Mouse (Mus musculus) left cerebral cortex, postnatal 36 days (tissue): Measurements from ENCODE around the gene Rora. TPM values are rescaled to one million over a fixed set of nuclear protein-coding genes. Genes with fewer than 3 reads are reported as not detected.
A peak's percentile ranks its signal among the peaks of the same experiment; 100 is the strongest.

Source experiments
- DNase-seq, 2 experiments: peaks; one replicate each; pipeline ENCODE4 v3.0.0; 2021 to 2022; ENCODE audit warnings: low spot score in 2 of 2, mixed read lengths in 1 of 2
- intact Hi-C: fragments of 180-260 bp; cut with DNase I; formaldehyde crosslinking; loops from one replicate; pipeline ENCODE4 v1.15.1; 2025
- total RNA-seq, 2 experiments: library from RNA; stranded (reverse); gene quantifications; 2 replicates each; pipeline ENCODE4 v1.2.3; 2021

Rora gene
- total RNA-seq, 2 experiments from 2014 or later: 69.0 to 81.9 TPM

DNA sequence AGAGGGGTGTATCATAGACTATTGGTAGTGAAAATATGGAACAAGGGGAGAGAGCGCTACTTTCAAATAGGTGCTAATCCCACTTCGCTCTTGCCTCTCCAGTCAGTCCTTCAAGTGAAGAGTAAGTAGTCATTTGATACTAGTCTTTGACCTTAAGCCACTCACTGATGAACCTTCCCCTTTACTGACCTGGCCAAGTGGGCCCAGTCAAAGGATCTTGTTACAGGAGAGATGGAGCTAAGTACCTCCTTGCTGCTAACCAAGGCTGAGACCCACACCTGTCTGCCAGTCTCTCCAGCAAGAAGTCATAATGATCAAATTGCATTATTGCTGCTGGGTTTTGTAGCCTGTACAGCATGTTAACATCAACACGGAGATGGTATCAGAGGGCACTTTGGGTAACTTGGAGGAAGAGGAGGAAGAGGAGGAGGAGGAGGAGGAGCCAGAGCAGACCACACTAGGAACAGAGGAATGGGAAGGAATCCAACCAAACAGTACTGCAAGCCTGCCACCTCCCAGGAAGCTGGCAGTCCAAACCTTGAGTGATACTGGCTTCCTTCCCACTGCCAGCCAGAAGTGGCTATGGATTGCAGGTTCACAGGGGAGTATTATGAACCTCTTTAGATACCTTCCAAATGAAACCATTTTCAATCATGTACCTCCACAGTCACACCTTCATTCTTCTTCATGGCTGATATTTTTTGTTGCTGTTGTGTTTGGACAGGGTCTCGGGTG is 261.1 kb downstream of the Rora start:
- no peak for DNase-seq
- intact Hi-C loops: no loop called here

GRCm38 (mm10) chr9:68916741-68917140 is 263.2 kb downstream of the Rora start:
- intact Hi-C loops: no loop called here
- no peak for DNase-seq

- intact Hi-C loops: no loop called here
Observed at GRCm38 (mm10) chr9:68923128-68923601, 269.6 kb downstream of the Rora start.

GRCm38 (mm10) chr9:68926406-68926805 is 272.8 kb downstream of the Rora start:
- intact Hi-C loops: no loop called here
- no peak for DNase-seq

More at GRCm38 (mm10) chr9:68923128-68923601, 269.6 kb downstream of the Rora start:
- no peak for DNase-seq

GRCm38 (mm10) chr9:68933159-68933558 is 279.6 kb downstream of the Rora start:
- intact Hi-C loops: no loop called here
- DNase-seq: no peak

DNA sequence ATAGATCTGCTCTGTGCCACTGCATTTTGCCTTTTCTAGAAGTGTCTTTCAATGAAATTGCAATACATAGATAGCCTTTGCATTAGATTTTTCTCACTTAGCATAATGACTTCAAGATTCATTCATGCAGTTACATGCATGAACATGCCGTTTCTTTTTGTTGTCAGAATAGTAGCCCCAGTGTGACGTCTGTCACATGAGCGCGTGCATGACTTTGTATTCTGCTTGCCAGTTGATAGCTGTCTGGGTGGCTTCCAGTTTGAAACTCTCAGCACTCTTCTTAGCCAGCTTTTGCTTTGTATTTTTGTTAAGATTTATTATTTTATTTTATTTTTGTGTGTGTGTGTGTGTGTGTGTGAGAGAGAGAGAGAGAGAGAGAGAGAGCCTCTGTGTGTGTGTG is 280.7 kb downstream of the Rora start:
- DNase-seq: no peak

DNA sequence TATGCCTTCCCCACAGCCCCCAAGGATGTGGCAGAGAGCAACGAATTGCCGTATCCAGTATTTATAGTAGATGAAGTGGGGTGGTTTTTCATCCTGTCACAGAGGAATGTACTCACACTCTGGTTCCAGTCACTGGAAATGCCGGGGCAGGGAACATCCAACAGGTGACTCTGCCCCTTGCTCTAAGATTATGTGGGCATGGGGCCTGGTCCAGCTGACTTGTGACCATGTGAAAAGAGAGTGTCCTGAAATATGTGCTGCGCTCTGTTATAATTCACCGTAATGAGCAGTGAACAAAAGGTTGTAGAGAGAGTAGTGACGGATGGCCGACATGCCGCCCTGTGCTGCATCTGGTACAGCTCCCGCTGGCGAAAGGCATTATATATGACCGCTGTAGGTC is 282.0 kb downstream of the Rora start:
- DNase-seq: no peak
- intact Hi-C loops: no loop called here

More for the DNA sequence above, 280.7 kb downstream of the Rora start:
- intact Hi-C loops: no loop called here

GRCm38 (mm10) chr9:68941037-68941436 is 287.5 kb downstream of the Rora start:
- peak; percentile 41 to 50 for DNase-seq
- intact Hi-C loops: no loop called here

DNA sequence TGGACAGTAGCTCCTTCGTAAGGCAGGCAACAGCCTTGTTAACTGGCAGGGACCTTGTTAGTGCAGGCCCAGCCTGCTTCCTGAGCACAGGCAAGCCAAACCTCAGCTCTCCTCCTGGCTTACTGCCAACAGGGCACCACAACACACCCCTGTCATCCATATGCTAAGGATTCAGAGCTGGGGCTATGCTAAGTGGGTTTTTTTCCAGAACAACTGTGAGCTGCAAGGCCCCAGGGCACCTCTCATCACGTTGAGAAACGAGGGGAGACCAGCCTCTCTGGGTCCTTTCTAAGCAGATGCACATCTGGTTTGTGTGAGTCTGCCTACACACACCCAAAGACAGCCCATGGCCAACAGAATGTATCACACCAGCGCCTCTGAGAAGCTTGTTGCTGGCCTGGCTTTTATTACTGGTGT is 289.0 kb downstream of the Rora start:
- no peak for DNase-seq
- intact Hi-C loops: no loop called here

DNA sequence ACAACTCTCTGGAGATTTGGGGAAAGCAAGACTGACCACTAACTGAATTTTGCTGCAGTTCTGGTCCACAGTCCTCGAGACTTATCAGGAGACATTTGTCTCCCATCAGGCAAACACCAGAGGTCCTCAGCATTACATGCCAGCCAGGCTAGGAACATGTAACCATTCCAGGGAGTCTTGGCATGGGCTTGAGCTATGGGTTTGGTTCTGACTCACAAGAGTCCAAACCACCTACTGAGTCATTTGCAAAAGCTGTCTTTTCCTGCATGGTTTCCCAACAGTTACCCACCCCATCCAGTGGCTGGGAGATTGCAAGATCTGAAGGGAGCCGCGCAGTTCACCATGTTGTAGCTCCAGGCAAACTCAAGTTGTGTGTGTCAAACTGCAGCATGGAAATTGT is 290.4 kb downstream of the Rora start:
- DNase-seq: no peak
- intact Hi-C loops: no loop called here

DNA sequence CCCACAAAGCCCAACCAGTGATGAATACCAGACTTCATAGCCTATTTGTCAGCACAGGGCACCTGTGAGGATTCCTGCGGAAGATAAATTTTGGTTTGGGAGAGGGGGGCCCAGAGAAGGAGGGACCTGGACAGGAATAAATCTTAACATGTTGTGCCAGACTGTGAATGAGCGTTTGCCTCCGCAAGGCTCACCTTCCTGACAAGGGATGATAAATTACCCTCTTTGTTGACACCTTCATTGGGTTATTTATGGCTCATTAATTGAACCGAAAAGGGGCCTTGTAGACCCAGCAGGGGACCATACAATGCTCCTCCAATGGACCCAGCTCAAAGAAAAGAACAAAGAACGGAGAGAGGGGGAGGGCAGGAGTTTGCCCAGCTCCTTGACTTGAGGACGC is 294.1 kb downstream of the Rora start:
- DNase-seq: no peak
- intact Hi-C loops: no loop called here

DNA sequence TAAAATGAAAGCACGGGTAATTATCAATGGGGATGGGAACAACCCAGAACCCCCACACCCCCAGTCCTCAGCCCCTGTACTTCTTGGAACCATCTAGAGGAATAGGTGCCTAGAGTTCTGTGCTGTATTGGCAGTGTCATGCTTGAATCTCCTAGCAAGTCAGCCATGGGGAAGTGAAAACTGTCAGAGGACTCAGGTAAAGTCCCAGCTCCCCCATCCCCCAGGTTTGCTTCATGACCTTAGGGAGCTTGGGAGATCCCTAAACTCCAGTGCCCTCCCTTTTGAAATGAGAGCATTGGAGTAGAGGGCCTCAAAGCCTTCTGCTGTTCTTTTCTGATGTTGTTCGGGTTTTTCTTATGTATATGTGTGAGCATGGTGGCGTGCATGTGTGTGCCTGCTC is 294.6 kb downstream of the Rora start:
- no peak for DNase-seq
- intact Hi-C loops: no loop called here

DNA sequence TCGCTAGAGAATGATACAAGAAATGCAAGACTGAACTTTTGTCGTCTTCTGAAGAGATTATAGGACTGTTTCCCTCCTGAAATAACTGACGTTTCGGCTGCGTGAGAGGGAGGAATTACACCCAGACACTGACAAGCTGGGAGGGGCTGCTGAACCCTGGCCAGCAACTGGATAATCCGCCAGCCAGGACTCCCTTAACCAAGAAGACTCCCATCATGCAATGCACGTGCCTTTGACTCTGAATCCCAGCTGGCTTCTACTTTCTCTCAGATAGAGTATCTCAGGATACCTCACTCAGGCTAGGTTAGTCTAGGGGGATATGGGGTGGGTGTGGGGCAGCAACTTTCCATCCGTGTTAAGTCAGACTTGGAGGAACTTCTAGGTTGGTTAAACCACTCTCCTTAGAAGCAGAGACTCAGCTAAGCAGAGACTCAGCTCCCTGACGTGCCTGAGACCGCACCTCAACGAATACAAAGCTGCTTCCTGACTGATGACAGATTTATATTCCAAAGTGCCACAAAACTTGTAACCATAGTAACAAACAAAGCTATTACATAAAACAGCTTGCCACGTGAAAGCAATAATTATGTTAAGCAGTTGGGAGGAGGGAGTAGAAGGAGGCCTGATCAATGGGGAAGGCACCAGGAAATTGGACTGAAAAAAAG is 302.8 kb downstream of the Rora start:
- DNase-seq: no peak
- intact Hi-C loops: no loop called here

GRCm38 (mm10) chr9:68956938-68957573 is 303.5 kb downstream of the Rora start:
- intact Hi-C loops: no loop called here
- no peak for DNase-seq

GRCm38 (mm10) chr9:68957793-68958192 is 304.2 kb downstream of the Rora start:
- intact Hi-C loops: no loop called here

GRCm38 (mm10) chr9:68958919-68959318 is 305.3 kb downstream of the Rora start:
- intact Hi-C loops: no loop called here

More at GRCm38 (mm10) chr9:68957793-68958192, 304.2 kb downstream of the Rora start:
- no peak for DNase-seq

DNA sequence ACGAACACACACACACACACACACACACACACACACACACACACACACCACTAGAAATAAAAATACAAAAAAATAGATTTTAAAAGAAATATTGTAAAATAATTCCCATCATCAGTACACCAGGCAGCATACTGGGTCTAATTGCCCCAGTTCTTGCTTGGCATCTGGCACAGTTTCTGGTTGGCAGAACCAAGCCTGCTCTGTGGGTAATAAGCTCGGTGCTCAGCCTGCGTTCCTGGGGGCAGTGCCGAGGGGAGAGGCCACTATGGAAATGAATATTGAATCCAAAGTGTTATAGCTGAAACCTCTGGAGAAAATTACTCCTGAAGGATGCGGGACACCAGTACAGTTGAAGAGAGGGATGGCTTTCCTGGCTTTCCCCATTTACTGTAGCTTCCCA is 310.3 kb downstream of the Rora start:
- intact Hi-C loops: no loop called here

More at GRCm38 (mm10) chr9:68958919-68959318, 305.3 kb downstream of the Rora start:
- DNase-seq: no peak

DNA sequence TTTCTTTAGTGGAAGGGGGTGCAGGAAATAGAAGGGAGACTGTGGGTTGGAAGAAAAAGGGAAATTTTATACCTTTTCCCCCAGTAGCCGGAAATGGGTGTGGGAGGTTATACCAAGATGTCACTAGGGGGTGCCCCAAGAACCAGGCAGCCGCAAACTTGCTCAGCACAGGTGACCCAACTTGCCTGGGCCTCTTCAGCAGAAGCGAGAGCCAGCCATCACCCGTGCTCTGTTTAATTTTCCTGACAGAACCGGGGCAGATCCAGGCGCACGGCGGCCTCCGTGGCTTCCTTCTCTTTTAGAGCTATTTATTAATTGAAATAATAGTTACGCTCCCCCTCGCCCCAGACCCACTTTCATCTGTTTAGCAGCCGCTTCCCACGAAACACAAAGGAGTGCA is 313.0 kb downstream of the Rora start:
- no peak for DNase-seq
- intact Hi-C loops: loop anchor here (5.0 kb wide), 1 partner anchor 331 kb away; no protein-coding TSS in a partner anchor

More for the DNA sequence above, 310.3 kb downstream of the Rora start:
- DNase-seq: no peak

GRCm38 (mm10) chr9:68970074-68970473 is 316.5 kb downstream of the Rora start:
- intact Hi-C loops: no loop called here
- no peak for DNase-seq

DNA sequence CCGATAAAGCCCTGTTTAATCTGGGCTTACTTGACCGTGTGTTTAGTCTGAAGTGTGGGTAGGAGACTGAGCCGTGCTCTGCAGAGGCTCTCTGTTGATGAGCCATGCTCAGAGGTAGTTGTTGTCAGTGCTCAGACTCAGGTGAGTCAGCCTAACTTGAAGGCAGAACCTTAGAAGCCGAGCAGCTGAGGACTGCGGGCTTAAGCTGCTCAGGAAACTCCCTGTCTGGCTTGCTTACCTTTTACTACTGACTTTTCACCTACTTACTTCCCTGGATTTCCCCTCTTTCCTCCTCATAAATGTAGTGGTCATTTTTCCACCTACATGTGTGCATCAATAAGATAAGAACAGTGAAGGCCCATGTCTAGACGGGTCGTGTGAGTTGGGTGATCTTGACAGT is 318.7 kb downstream of the Rora start:
- DNase-seq: no peak
- intact Hi-C loops: no loop called here
